Mouse (Mus musculus) frontal cortex, adult 2 months (tissue): ENCODE data around the gene Snx8. TPM values are rescaled to one million over a fixed set of nuclear protein-coding genes. Genes with fewer than 3 reads are reported as not detected.

Source experiments
- polyA plus RNA-seq: library from polyadenylated mRNA; depleted of rRNA; stranded (reverse); fragments of >200 nt; gene quantifications from 2 replicates; pipeline ENCODE4 v1.2.3, GENCODE M21; 2012; rRNA removed

Snx8 gene
- polyA plus RNA-seq, 1 experiment: 10.3 TPM

Other genes with a start within 250 kb of the Snx8 start
- gene Mad1l1, start 67.7 kb downstream of the Snx8 start, polyA plus RNA-seq: 16.4 and 17.9 TPM in 2 replicates
- gene Nudt1, start 67.6 kb downstream of the Snx8 start, polyA plus RNA-seq: 11.3 and 12.0 TPM in 2 replicates
- 12.3 and 13.7 TPM in 2 replicates for gene Mrm2, start 57.4 kb downstream of the Snx8 start, polyA plus RNA-seq
- gene Eif3b, start 30.1 kb upstream of the Snx8 start, polyA plus RNA-seq: 75.0 and 75.3 TPM in 2 replicates
- 0.06 and 0.15 TPM in 2 replicates for gene Gm4869, start 56.4 kb upstream of the Snx8 start, polyA plus RNA-seq
- 18.8 and 22.0 TPM in 2 replicates for gene Chst12, start 116.3 kb upstream of the Snx8 start, polyA plus RNA-seq
- gene Grifin, start 175.8 kb upstream of the Snx8 start, polyA plus RNA-seq: 0.21 and 0.34 TPM in 2 replicates
- gene Lfng, start 218.1 kb upstream of the Snx8 start, polyA plus RNA-seq: 28.7 and 36.2 TPM in 2 replicates